Mouse (Mus musculus) lung, postnatal 14 days (tissue): ENCODE measurements around the gene Oxld1.
A peak's percentile ranks its signal among the peaks of the same experiment; 100 is the strongest.

ENCODE experiments used
- DNase-seq: peaks from one replicate; pipeline ENCODE4 v3.0.0; 2021

The Oxld1 gene

DNA sequence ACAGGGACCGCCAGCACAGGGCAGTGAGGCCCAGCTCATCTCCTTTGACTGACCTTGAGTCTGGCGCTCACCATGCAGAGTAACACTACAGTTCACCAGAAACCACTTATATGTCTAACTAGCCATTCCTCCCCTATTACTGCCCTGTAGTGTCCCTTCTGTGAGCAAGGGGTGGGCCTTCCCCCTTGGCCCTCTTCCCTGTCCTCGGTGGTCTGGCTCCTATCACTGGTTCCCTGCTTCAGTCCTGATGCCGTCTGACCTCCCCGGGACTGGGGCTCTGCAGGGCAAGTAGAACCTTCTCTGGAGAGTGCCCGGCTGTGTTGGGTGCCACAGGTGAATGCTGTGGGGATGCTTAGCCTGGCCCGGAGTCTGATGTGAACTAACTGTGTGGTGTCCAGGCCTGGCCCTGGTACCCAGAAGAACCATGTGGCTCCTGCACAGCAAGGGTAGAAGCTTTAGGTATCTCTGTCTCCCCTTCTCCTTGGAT is 25.6 kb upstream of the Oxld1 start:
- no peak for DNase-seq

DNA sequence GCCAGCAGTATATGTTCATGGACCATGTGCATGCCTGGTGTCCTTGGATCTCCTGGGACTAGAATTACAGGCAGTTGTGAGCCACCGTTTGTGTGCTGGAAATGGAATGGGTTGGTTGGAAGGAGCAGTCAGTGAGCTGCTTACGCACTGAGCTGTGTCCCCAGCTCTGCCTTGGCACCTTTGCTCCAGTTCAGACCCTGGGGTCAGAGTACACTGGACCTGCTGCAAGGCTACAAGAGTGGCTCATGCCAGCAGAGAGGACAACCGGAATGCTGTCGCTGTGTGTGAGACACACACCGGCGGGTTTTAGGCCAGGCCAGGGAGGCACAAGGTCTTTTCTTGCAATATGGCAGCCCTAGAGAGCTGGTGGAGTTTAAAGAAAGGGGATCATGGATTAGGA is 14.2 kb upstream of the Oxld1 start:
- no peak for DNase-seq

GRCm38 (mm10) chr11:120467736-120468092 is 9.8 kb upstream of the Oxld1 start:
- no peak for DNase-seq

GRCm38 (mm10) chr11:120467051-120467735 is 9.3 kb upstream of the Oxld1 start, which contains the start of gene Arl16:
Gene Arl16, minus strand, starts transcription at chr11:120467607.
- peak; percentile 94 for DNase-seq

- no peak for DNase-seq
Observed at GRCm38 (mm10) chr11:120465521-120465920, 7.7 kb upstream of the Oxld1 start.

- no peak for DNase-seq
Observed at GRCm38 (mm10) chr11:120464365-120464764, 6.5 kb upstream of the Oxld1 start.

DNA sequence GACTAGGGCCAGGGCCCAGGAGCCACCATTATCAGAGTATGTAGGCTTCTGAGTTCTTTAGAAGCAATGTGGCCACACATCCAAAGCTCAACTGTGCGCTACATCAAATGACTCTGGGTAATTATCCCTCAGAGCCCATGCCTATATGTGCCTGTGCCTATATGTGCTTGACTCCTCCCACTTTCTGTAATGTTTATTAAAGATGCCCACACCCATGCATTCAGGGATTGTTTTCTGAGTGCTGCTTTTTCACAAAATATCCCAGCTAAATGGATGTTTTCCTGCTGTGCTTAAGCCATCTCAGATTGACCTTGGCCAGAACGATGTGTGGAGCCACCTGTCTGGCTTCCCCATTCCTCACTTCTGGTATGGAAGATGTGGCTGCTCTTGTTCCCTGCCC is 5.7 kb upstream of the Oxld1 start:
- DNase-seq: no peak

DNA sequence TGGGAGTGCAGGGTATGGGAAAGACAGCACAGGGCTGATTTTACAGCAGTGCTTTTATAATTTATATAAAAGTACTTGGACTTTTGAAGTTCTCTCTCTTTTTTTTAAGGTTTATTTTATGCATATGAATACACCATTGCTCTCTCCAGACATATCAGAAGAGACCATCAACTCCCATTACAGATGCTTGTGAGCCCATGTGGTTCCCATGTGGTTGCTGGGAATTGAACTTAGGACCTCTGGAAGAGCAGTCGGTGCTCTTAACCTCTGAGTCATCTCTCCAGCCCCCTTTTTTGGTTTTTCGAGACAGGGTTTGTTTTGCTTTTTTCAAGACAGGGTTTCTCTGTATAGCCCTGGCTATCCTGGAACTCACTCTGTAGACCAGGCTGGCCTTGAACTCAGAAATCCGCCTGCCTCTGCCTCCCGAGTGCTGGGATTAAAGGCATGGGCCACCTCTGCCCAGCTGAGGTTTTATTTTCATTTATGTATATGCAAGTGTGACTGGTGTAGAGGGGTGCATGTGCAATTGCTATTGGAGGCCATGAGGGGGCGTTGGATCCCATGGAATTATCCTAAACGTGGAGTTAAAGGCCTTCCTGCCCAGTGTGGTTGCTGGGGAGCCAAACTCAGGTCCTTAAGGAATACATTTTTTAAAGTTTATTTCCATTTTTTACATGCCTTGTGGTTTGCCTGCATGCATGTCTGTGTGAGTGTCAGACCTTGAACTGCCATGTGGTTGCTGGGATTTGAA is 1.2 kb upstream of the Oxld1 start:
- DNase-seq: no peak

GRCm38 (mm10) chr11:120457370-120457769 is 498 bp downstream of the Oxld1 start:
- no peak for DNase-seq

DNA sequence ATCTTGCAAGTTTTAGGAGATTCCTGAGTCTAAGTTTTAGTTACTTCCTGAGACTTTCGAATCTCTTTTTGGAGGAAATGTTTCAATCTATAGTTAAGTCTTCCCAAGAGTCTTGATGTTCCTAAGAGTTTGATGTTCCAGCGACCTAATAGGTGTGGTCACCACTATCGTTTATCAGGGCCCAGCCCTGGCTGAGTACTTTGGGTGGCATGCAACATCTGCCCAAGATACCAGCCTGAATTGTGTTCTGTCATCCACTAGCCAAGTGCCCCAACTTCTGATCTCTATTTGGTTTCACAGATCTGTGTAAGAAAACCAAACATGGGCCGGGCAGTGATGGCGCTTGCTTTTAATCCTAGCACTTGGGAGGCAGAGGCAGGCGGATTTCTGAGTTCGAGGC is 2.5 kb downstream of the Oxld1 start:
- DNase-seq: no peak

DNA sequence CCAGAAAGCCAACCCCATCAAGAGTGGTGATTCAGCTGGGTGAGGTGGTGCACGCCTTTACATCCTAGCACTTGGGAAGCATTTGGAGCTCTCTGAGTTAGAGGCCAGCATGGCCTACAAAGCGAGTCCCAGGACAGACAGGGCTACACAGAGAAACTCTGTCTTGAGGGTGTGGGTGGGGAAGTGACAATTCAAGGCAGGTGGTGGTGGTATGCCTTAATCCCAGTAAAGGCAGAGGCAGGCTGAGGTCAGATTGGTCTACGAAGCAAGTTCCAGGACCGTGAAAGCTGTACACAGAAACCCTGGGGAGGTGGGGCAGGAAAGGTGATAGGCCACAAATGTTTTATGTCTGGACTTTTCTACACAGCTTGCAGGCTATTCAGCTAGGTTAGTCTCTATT is 2.9 kb downstream of the Oxld1 start:
- DNase-seq: no peak

DNA sequence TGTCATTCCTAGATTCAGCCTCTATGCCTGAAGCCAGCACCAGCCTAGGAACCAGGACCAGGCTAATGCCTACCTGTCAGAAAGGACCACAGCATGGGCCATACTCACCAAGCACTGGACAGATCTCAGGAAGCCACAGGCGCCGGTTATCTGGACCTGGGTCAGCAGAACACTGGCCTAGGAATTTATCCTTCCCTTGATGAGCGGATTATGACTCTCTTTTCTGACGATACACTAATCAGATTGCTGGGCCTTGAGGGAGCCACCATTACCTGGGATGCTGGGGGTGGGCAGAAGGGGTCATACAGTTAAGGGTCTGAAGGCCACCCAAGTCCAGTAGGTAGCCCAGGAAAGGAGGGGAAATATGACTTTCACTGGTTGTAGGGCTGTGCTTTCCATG is 4.6 kb downstream of the Oxld1 start, which contains the start of gene Pde6g:
TSS of gene Pde6g (minus strand) at position 195 of the 400 bp plus-strand sequence.
- DNase-seq: no peak

- no peak for DNase-seq
Observed at GRCm38 (mm10) chr11:120452246-120452645, 5.6 kb downstream of the Oxld1 start.

DNA sequence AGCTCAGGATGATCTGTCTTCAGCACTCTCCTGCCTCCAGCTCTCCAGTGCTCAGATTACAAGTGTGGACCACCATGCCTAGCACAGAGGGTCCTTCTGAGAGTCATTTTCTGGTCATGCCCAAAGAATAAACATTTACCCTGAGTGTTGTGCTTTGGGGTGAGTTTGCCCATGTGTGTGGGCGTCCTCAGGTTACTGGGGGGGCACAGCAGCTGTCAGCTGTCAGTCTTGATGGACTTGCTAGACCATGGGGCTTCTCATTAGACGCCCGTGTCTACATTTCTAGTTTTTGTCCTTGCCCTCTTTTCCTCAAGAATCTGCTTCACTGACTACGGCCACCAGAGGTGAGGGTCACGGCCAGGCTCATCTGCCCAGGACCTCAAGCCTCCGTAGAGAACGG is 10.7 kb downstream of the Oxld1 start:
- DNase-seq: no peak

DNA sequence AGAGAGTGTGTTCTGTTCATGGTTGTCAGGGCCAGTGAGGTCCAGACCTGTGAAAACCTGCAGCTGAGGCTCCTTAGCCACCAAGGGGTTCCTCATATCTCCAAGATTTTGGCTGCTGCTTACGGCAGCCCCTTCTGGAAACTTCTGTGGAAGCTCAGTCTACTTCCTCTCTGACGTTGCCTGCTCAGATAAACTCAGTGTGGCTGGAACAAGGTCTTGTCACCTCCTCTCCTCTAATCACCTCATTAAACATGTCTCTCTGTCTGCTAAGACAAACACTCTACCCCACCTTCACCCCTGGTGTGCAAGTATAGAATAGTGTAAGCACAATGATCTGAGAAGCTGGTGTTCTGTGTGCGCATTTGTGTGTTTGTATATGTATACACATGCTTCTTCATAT is 12.4 kb downstream of the Oxld1 start:
- DNase-seq: no peak

DNA sequence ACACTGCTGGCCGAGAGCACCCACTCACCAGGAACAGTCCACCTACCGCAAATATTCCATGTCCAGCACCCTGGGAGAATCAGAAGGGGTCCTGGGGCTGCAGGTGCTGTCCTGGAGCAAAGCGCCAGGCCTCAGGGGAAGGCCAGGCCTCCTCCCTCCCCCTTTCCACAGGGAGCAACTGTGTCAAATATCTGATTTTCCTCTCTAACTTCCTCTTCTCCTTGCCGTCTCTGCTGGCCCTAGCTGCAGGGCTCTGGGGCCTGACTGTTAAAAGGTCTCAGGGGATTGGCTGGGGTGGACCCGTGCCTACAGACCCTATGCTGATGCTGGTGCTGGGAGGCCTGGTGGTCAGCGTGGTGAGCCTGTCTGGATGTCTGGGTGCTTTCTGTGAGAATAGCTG is 13.8 kb downstream of the Oxld1 start:
- DNase-seq: no peak

- no peak for DNase-seq
Observed at GRCm38 (mm10) chr11:120442765-120443280, 15.0 kb downstream of the Oxld1 start.

- DNase-seq: no peak
Observed at GRCm38 (mm10) chr11:120442344-120442743, 15.5 kb downstream of the Oxld1 start, which contains the start of gene Tspan10. Gene Tspan10, plus strand, starts transcription at chr11:120442644.

DNA sequence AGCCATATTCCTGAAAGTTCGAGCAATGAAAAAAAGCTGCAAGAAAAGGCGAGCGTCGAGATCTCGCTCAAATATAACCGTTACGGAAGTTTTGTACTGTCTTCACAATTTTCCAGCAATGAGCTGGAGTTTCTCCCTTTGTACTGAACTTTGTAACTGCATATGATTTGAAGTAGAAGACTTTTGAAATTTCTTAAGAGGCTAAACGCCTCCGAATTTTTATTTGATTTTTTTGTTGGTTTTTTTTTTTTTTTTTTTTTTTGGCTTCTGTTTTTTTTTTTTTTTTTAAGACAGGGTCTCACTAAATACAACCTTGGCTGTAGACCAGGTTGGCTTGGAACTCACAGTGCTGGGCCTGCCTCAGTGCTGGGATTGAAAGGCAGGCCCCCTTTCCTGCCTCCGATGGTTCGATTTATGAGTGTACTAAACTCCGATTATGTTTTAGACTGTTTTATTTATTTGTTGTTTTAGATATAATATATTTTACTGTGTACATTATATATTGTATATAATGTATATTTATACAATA is 19.9 kb downstream of the Oxld1 start:
- DNase-seq: no peak

GRCm38 (mm10) chr11:120437152-120437856 is 20.6 kb downstream of the Oxld1 start, which contains the start of gene Nploc4:
Gene Nploc4, minus strand, starts transcription at chr11:120437708.
- peak; percentile 88 for DNase-seq

GRCm38 (mm10) chr11:120426727-120427126 is 31.1 kb downstream of the Oxld1 start:
- DNase-seq: no peak

GRCm38 (mm10) chr11:120423569-120424295 is 34.1 kb downstream of the Oxld1 start:
- DNase-seq: peak; percentile 64
